Mouse (Mus musculus) intestine, embryonic 14.5 days (tissue): ENCODE data around the gene F11. TPM values are rescaled to one million over a fixed set of nuclear protein-coding genes. Genes with fewer than 3 reads are reported as not detected.

Source experiments
- ATAC-seq: fragments of 200-750 bp; cut with Nextera tagmentation; replicated peaks from 2 replicates; pipeline ENCODE4 v1.8.0; 2017; ENCODE audit warnings: low read depth, moderate number of reproducible peaks, moderate TSS enrichment, moderate library complexity; ENCODE audit not compliant: low FRiP score, low TSS enrichment
- DNase-seq: peaks from one replicate; pipeline ENCODE4 v3.0.0-alpha.2; 2018; ENCODE audit warnings: low spot score
- H3K27ac ChIP-seq: fragments of 300-500 bp; sonication (generic); 2 replicates; pipeline ENCODE4 v1.5.1; 2014; ENCODE audit warnings: low read depth, mild to moderate bottlenecking, control low read depth
- H3K27me3 ChIP-seq: fragments of 300-500 bp; sonication (generic); replicated peaks from 2 replicates; pipeline ENCODE4 v1.6.1; 2014; ENCODE audit warnings: low read length, control low read depth; ENCODE audit not compliant: control insufficient read depth, insufficient read depth
- H3K36me3 ChIP-seq: fragments of 300-500 bp; sonication (generic); 2 replicates; pipeline ENCODE4 v1.6.1; 2014; ENCODE audit warnings: low read length, control low read depth; ENCODE audit not compliant: control insufficient read depth, insufficient read depth
- H3K4me1 ChIP-seq: fragments of 300-500 bp; sonication (generic); replicated peaks from 2 replicates; pipeline ENCODE4 v1.6.1; 2014; ENCODE audit warnings: low read length, control low read depth, mixed read lengths; ENCODE audit not compliant: control insufficient read depth, insufficient read depth
- H3K4me2 ChIP-seq: fragments of 300-500 bp; sonication (generic); 2 replicates; pipeline ENCODE4 v1.6.1; 2014; ENCODE audit warnings: low read length
- H3K4me3 ChIP-seq: fragments of 300-500 bp; sonication (generic); 2 replicates; pipeline ENCODE4 v1.5.1; 2014; ENCODE audit warnings: low read depth, low read length, control low read depth, mixed read lengths
- H3K9ac ChIP-seq: fragments of 300-500 bp; sonication (generic); 2 replicates; pipeline ENCODE4 v1.6.1; 2014; ENCODE audit warnings: mild to moderate bottlenecking, low read length
- H3K9me3 ChIP-seq: fragments of 300-500 bp; sonication (generic); 2 replicates; pipeline ENCODE4 v1.6.1; 2016; ENCODE audit warnings: low read length, control low read depth; ENCODE audit not compliant: control insufficient read depth
- WGBS: fragments of 180-500 bp; shearing (Covaris S2); extraction: QIAGEN DNeasy Blood & Tissue Kit; methylation state at CpG from one replicate; pipeline ENCODE4 v1.1.7; 2014; 5-methylcytosine and 5-hydroxymethylcytosine counted together
- polyA plus RNA-seq: library from polyadenylated mRNA; unstranded; fragments of >200 nt; fragmentation: Nextera tagmentation; extraction: Ambion mirVana; gene quantifications from 2 replicates; pipeline ENCODE4 v1.2.1, GENCODE M21; 2014

Gene F11
- polyA plus RNA-seq, 1 experiment from 2014 or later = not detected

- Histone ChIP-seq H3K4me3 (no peak overlapping the region), H3K27me3 (no peaks in the 10 kb centered on the region), H3K36me3 (no peaks in the 10 kb centered on the region), H3K9ac (no peak overlapping the region), H3K4me2 (no peak overlapping the region), H3K4me1 (no peaks in the 10 kb centered on the region), H3K27ac (no peak overlapping the region), H3K9me3 (no peaks in the 10 kb centered on the region)
- DNase-seq (no peak), ATAC-seq (no peak)
- whole genome bisulfite sequencing = 81% methylated on average over 8 of the region's 8 CpGs
Measured at GRCm38 (mm10) chr8:45258421-45258820, 3.4 kb downstream of the F11 start.

GRCm38 (mm10) chr8:45255040-45255439, 6.8 kb downstream of the F11 start:
- no peaks in the 10 kb centered on the region for H3K4me1 ChIP-seq
- 86% methylated on average over 12 of the region's 12 CpGs for WGBS
- H3K4me3 ChIP-seq = no peak overlapping the region
- no peak overlapping the region for H3K4me2 ChIP-seq
- no peak overlapping the region for H3K9ac ChIP-seq
- no peak for ATAC-seq
- no peaks in the 10 kb centered on the region for H3K9me3 ChIP-seq
- H3K27ac ChIP-seq = no peak overlapping the region
- no peak for DNase-seq
- no peaks in the 10 kb centered on the region for H3K36me3 ChIP-seq
- no peaks in the 10 kb centered on the region for H3K27me3 ChIP-seq

- no peak overlapping the region for H3K27ac ChIP-seq
- ATAC-seq (no peak), DNase-seq (no peak)
- H3K9ac ChIP-seq = no peak overlapping the region
- H3K36me3 ChIP-seq = no peaks in the 10 kb centered on the region
- 76% methylated on average over 8 of the region's 8 CpGs for WGBS
- H3K27me3 ChIP-seq = no peaks in the 10 kb centered on the region
- no peak overlapping the region for H3K4me2 ChIP-seq
- H3K9me3 ChIP-seq = no peaks in the 10 kb centered on the region
- H3K4me3 ChIP-seq = no peak overlapping the region
- H3K4me1 ChIP-seq = no peaks in the 10 kb centered on the region
Measured at GRCm38 (mm10) chr8:45254194-45254842, 7.5 kb downstream of the F11 start.

DNA sequence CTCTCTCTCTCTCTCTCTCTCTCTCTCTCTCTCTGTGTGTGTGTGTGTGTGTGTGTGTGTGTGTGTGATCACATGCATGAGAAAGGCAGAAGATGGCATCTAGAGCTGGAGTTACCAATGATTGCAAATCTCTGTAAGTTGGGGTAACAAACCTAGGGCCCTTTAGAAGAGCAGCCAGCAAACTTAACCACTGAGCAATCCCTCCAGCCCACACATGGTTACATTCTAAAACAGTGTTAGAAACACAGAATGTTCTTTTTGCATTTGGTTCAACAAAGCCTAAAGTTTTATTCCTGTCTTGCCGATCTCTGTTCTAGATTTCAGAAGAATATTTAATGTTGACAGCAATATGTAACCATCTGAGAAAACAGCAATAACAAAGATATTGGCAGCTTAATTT, 8.2 kb downstream of the F11 start:
- Histone ChIP-seq H3K4me1 (no peaks in the 10 kb centered on the region), H3K9me3 (no peaks in the 10 kb centered on the region), H3K9ac (no peak overlapping the region), H3K36me3 (no peaks in the 10 kb centered on the region), H3K4me3 (no peak overlapping the region), H3K27ac (no peak overlapping the region), H3K4me2 (no peak overlapping the region), H3K27me3 (no peaks in the 10 kb centered on the region)
- no peak for DNase-seq
- WGBS = 98% methylated on average over 1 of the region's 1 CpGs
- ATAC-seq = no peak

GRCm38 (mm10) chr8:45253111-45253510, 8.7 kb downstream of the F11 start:
- 46% methylated on average over 2 of the region's 2 CpGs for WGBS
- no peak overlapping the region for H3K27ac ChIP-seq
- H3K36me3 ChIP-seq = no peaks in the 10 kb centered on the region
- no peak for DNase-seq
- no peak overlapping the region for H3K4me2 ChIP-seq
- H3K4me3 ChIP-seq = no peak overlapping the region
- no peak for ATAC-seq
- H3K9ac ChIP-seq = no peak overlapping the region
- no peaks in the 10 kb centered on the region for H3K4me1 ChIP-seq
- H3K27me3 ChIP-seq = no peaks in the 10 kb centered on the region
- H3K9me3 ChIP-seq = no peaks in the 10 kb centered on the region

DNA sequence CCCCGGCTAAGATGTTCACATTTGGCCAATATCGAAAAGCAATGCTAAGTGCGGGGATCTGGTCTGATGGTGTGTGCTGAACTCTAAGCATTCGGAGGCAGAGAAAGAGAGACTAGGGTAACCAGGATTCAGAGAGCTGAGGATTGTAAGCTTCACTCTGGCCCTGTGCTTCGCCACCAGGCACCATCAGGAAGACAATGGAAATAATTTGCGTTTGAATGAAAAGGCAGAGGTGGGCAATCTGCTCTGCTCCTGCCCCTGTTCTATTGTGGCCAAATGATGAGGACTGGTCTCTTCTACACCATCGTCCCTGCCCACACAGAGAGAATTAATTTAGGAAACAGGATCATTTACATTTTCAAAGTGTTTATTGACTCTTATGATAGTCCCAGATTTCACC, 15.5 kb downstream of the F11 start:
- H3K27me3 ChIP-seq = no peaks in the 10 kb centered on the region
- H3K9me3 ChIP-seq = no peaks in the 10 kb centered on the region
- no peak overlapping the region for H3K9ac ChIP-seq
- no peak overlapping the region for H3K4me3 ChIP-seq
- ATAC-seq (no peak), DNase-seq (no peak)
- 63% methylated on average over 7 of the region's 7 CpGs for WGBS
- H3K36me3 ChIP-seq = no peaks in the 10 kb centered on the region
- H3K27ac ChIP-seq = no peak overlapping the region
- no peak overlapping the region for H3K4me2 ChIP-seq
- no peaks in the 10 kb centered on the region for H3K4me1 ChIP-seq

DNA sequence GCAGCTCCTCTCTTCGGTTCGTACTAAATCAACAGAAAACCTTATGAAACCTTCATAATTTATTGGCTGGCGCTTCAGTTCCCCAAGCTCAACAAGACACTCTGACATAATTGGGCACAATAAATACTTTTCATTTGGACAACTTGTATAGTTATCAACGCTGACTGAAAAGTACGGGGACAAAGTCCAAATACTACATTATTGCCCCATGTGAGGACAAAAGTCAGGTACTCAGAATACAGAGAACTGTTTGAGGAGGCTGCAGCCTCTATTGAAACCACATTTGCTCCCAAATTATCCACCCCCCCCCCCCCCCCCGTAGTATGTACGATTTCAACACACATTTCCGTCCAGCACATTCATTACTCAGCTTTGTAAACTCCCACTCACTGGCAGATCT, 22.5 kb downstream of the F11 start:
- no peaks in the 10 kb centered on the region for H3K9me3 ChIP-seq
- H3K4me2 ChIP-seq = no peak overlapping the region
- H3K27me3 ChIP-seq = no peaks in the 10 kb centered on the region
- 63% methylated on average over 8 of the region's 8 CpGs for WGBS
- H3K27ac ChIP-seq = no peak overlapping the region
- no peaks in the 10 kb centered on the region for H3K36me3 ChIP-seq
- ATAC-seq = no peak
- no peak overlapping the region for H3K9ac ChIP-seq
- DNase-seq = no peak
- H3K4me1 ChIP-seq = no peaks in the 10 kb centered on the region
- H3K4me3 ChIP-seq = no peak overlapping the region

DNA sequence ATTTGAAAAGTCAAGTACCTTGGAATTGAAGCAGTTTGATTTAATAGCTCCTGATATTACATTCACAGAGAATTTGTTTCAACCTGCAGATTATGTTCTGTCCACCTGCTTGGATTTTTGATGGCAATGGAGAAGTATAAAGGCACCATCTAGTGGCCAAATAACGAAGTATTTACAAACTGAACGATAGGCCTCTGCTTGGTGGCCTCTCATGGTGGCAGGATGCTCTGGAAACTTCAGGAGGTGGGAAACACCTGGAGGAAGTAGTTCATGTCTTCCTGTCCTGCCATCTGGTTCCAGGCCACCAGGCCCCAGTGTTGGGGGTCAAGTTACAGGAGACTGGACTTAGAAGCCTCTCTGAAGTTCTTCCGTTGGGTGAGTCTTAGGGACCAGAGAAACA, 23.5 kb downstream of the F11 start:
- no peaks in the 10 kb centered on the region for H3K4me1 ChIP-seq
- ATAC-seq (no peak), DNase-seq (no peak)
- no peak overlapping the region for H3K4me2 ChIP-seq
- H3K9ac ChIP-seq = no peak overlapping the region
- no peaks in the 10 kb centered on the region for H3K27me3 ChIP-seq
- no peaks in the 10 kb centered on the region for H3K36me3 ChIP-seq
- no peak overlapping the region for H3K27ac ChIP-seq
- no peaks in the 10 kb centered on the region for H3K9me3 ChIP-seq
- WGBS = 27% methylated on average over 3 of the region's 3 CpGs
- no peak overlapping the region for H3K4me3 ChIP-seq

DNA sequence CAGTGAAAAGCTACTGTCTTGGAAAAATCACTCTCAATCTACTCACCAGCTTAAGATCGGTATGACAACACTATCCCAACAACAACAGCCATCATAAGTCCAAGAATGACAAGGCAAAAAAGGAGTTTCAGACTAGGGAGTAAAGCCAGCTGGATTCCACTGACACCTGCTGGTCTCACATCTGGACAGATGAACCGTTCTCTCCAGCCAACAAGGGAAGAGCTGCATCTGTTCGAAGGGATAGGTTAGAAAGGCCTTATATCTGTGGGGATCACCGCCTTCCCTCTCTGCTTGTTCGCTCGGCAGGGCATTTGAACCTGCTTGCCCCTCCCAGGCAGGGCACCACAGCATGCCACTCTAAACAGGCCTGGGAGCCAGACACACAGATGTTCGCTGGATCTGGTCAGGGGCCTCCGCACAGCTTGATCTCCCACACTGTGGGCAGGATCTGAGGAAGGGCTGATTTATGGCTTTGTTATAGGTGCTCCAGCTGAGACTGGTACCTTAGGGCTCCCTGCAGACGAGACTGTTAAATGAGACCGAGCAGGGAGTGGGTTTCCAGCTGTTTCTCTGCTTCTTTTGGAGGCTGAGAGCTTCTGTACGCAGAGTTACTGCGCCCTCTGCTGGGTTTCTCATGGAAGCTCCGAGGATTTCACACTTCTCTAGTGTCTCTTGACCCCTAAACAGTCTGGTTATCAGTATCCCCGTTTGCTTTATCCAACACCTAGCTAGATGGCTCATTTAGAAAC, 25.5 kb downstream of the F11 start:
- peak; percentile 51 for ATAC-seq
- 18% methylated on average over 14 of the region's 14 CpGs for WGBS
- no peaks in the 10 kb centered on the region for H3K27me3 ChIP-seq

More for the DNA sequence above, 25.5 kb downstream of the F11 start:
- Histone ChIP-seq H3K9ac (no peak overlapping the region), H3K27ac (no peak overlapping the region), H3K9me3 (no peaks in the 10 kb centered on the region), H3K4me1 (no peaks in the 10 kb centered on the region), H3K4me2 (0 out of 2 replicates have a peak overlapping the region, but pooled peaks have one; percentile 5), H3K4me3 (no peak overlapping the region), H3K36me3 (no peaks in the 10 kb centered on the region)
- peak; percentile 70 for DNase-seq
